Mouse (Mus musculus): ENCODE results near the gene Ptrh1.

GRCm38 (mm10) chr2:32778081-32778480, 2.5 kb downstream of the Ptrh1 start:
- TF ChIP-seq POLR2A (IDR thresholded peaks at IDR 0.05; ENCODE audit: low read depth, low read length) (no peak), CTCF (conservative IDR thresholded peaks at IDR 0.05; ENCODE audit: insufficient read depth, insufficient read length, low read depth, low read length) (no peak)
